Mouse (Mus musculus): ENCODE measurements at regions not wholly inside any gene's neighbourhood (a gene's known extent, or its start where the extent isn't known, plus 50 kb on each side); places are given as distances from the start of the nearest gene placed in this dataset.

- intact Hi-C loops (cut with DNase I), result no loop called here
- no peak overlapping the region for H3K27ac ChIP-seq
- no peak overlapping the region for H3K4me3 ChIP-seq
- peak; percentile 49 to 81 for DNase-seq (ENCODE audit: extremely low spot score in 1 of 2, low spot score in 2 of 2)
- TF ChIP-seq CTCF (IDR thresholded peaks at IDR 0.05), result peak; percentile 78
Measured at GRCm38 (mm10) chrX:152918212-152918611, 88.1 kb upstream of the Usp51 start.

GRCm38 (mm10) chrX:152926991-152927390 is 79.3 kb upstream of the Usp51 start:
- DNase-seq (ENCODE audit: extremely low spot score in 1 of 2, low spot score in 2 of 2), result peak; percentile 10 to 28
- no peak overlapping the region for H3K4me3 ChIP-seq
- peak; percentile 64 for TF ChIP-seq CTCF (IDR thresholded peaks at IDR 0.05)
- no peak overlapping the region for H3K27ac ChIP-seq
- intact Hi-C loops (cut with DNase I), result loop anchor here (2.0 to 10.0 kb wide), 3 partner anchors 80 to 438 kb away; partner anchors contain the start of genes Rragb and Usp51

GRCm38 (mm10) chrX:152946201-152946600 is 60.1 kb upstream of the Usp51 start:
- intact Hi-C loops (cut with DNase I), result no loop called here
- no peak overlapping the region for H3K27ac ChIP-seq
- DNase-seq (ENCODE audit: extremely low spot score in 1 of 2, low spot score in 2 of 2), result peak in 1 of 2 experiments; percentile 10
- H3K4me3 ChIP-seq, result no peak overlapping the region
- TF ChIP-seq CTCF (IDR thresholded peaks at IDR 0.05), result no peak
